Mouse (Mus musculus): ENCODE results near the gene C1qtnf6. TPM values are rescaled to one million over a fixed set of nuclear protein-coding genes. Genes with fewer than 3 reads are reported as not detected.
A peak's percentile ranks its signal among the peaks of the same experiment; 100 is the strongest.

The C1qtnf6 gene
- total RNA-seq (2012; rRNA removed) (0.15 and 0.20 TPM in 2 replicates), polyA plus RNA-seq (2012; ENCODE audit: insufficient read depth in 1 of 2, insufficient read length in 2 of 2, low read depth in 1 of 2, low replicate concordance in 2 of 2, missing spikeins in 1 of 2) (1 to 10 TPM in 1 of 2 experiments, not detected in 1; 1.3 TPM)

- peaks cover 0 to 3% of the 10 kb centered on the region in 2 experiments; a peak in 1 of 4 replicates for H3K36me3 ChIP-seq (ENCODE audit: control insufficient read depth in 1 of 2, insufficient read depth in 2 of 2, low read length in 2 of 2)
- H3K4me3 ChIP-seq (ENCODE audit: control insufficient read depth in 1 of 2, insufficient read depth in 1 of 2, low read depth in 2 of 2, low read length in 2 of 2): peak within 1 kb of the TSS; percentile 40 to 50
- no peak within 1 kb of the TSS for H3K27ac ChIP-seq (ENCODE audit: control insufficient read depth, low read depth, low read length)
- H3K9me3 ChIP-seq (replicated peaks; ENCODE audit: insufficient read depth, low read length): no peaks in the 10 kb centered on the region
- no peaks in the 10 kb centered on the region; a peak in 1 of 4 replicates for H3K4me1 ChIP-seq (ENCODE audit: control insufficient read depth in 1 of 2, insufficient read depth in 2 of 2, low read length in 2 of 2)
- no peaks in the 10 kb centered on the region for H3K79me2 ChIP-seq (ENCODE audit: control insufficient read depth, insufficient read depth, low read length, poor library complexity)
- TF ChIP-seq BHLHE40 (IDR thresholded peaks at IDR 0.05; ENCODE audit: borderline replicate concordance, low read depth, low read length) (no peak), CTCF (IDR thresholded peaks at IDR 0.05 in 2 of 3, conservative IDR thresholded peaks at IDR 0.05 in 1 of 3; ENCODE audit: control insufficient read depth in 1 of 3, insufficient read depth in 1 of 3, low read depth in 2 of 3, low read length in 3 of 3, poor library complexity in 1 of 3, severe bottlenecking in 1 of 3) (no peak), TBP (IDR thresholded peaks at IDR 0.05; ENCODE audit: low read depth, low read length) (no peak)
- DNase-seq (ENCODE audit: low read depth, low spot score): no peak
- peaks cover 1 to 2% of the 10 kb centered on the region in 2 experiments; a peak in 1 of 4 replicates for H3K27me3 ChIP-seq (ENCODE audit: control insufficient read depth in 1 of 2, insufficient read depth in 2 of 2, low read length in 2 of 2)
- H3K9ac ChIP-seq (ENCODE audit: control insufficient read depth, low read depth, low read length, poor library complexity, severe bottlenecking): peak within 1 kb of the TSS; percentile 50
Observed at GRCm38 (mm10) chr15:78530671-78531450, at the start of gene C1qtnf6. TSS of gene C1qtnf6 (minus strand) at chr15:78531416.

DNA sequence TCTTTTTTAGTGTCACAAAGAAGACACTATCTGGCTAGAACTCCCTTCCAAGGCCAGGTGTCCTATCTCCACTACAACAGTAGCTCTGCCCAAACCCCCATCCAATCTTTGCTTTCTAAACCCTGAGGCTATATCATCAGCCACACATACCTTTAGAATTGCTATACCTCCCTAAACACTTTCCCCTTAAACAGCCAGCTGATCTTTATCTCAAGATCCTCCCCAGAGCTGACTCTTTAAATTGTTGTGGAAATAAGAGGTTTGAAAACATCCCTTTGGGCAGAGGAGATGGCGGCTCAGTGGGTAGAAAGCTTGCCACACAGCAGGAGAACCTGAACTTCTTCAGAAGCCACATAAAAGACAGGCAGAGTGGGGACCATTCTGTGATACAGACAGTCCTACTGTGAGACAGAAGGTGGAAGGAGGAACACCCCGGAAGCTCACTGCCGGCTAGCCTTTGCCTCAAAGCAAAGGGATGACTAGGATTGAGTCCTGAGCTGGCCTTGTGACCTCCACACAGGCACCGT is 45.1 kb upstream of the C1qtnf6 start:
- Histone ChIP-seq H3K79me2 (ENCODE audit: control insufficient read depth, insufficient read depth, low read length, poor library complexity) (peaks cover 8% of the 10 kb centered on the region), H3K27ac (ENCODE audit: control insufficient read depth, low read depth, low read length) (no peak overlapping the region), H3K27me3 (ENCODE audit: control insufficient read depth in 1 of 2, insufficient read depth in 2 of 2, low read length in 2 of 2) (no peaks in the 10 kb centered on the region), H3K4me1 (ENCODE audit: control insufficient read depth in 1 of 2, insufficient read depth in 2 of 2, low read length in 2 of 2) (peaks cover 3 to 18% of the 10 kb centered on the region in 2 experiments), H3K9ac (ENCODE audit: control insufficient read depth, low read depth, low read length, poor library complexity, severe bottlenecking) (no peak overlapping the region), H3K36me3 (ENCODE audit: control insufficient read depth in 1 of 2, insufficient read depth in 2 of 2, low read length in 2 of 2) (peaks cover 0 to 7% of the 10 kb centered on the region in 2 experiments; a peak in 2 of 4 replicates), H3K9me3 (replicated peaks; ENCODE audit: insufficient read depth, low read length) (no peaks in the 10 kb centered on the region), H3K4me3 (ENCODE audit: control insufficient read depth in 1 of 2, insufficient read depth in 1 of 2, low read depth in 2 of 2, low read length in 2 of 2) (no peak overlapping the region)
- TF ChIP-seq ETS1 (IDR thresholded peaks at IDR 0.05; ENCODE audit: low read depth, low read length): no peak
- TF ChIP-seq ZC3H11A (IDR thresholded peaks at IDR 0.05; ENCODE audit: low read depth, low read length): no peak
- no peak for TF ChIP-seq POLR2AphosphoS2 (IDR thresholded peaks at IDR 0.05; ENCODE audit: low read length)
- no peak for TF ChIP-seq JUND (IDR thresholded peaks at IDR 0.05; ENCODE audit: low read depth, low read length)
- no peak for TF ChIP-seq SIN3A (IDR thresholded peaks at IDR 0.05; ENCODE audit: low read length)
- no peak for TF ChIP-seq NELFE (IDR thresholded peaks at IDR 0.05; ENCODE audit: low read depth, low read length)
- no peak for TF ChIP-seq TCF12 (IDR thresholded peaks at IDR 0.05; ENCODE audit: low read depth, low read length)
- TF ChIP-seq CHD1 (IDR thresholded peaks at IDR 0.05; ENCODE audit: low read depth, low read length): no peak
- no peak for TF ChIP-seq CHD2 (IDR thresholded peaks at IDR 0.05; ENCODE audit: low read length)
- no peak for TF ChIP-seq EP300 (IDR thresholded peaks at IDR 0.05; ENCODE audit: low read depth in 1 of 2, low read length in 2 of 2)
- no peak for TF ChIP-seq MAFK (IDR thresholded peaks at IDR 0.05; ENCODE audit: borderline replicate concordance, low read depth, low read length)
- TF ChIP-seq POLR2AphosphoS5 (IDR thresholded peaks at IDR 0.05; ENCODE audit: borderline replicate concordance, low read depth, low read length): no peak
- no peak for DNase-seq (ENCODE audit: low read depth, low spot score)

All from MEL (cell line).